42 mouse cellular contexts compared by ENCODE assay signal in genomic region chr2:103989724-103990123, GRCm38 (mm10). TPM values are rescaled to one million over a fixed set of nuclear protein-coding genes. Genes with fewer than 3 reads are reported as not detected.
"Had no signal": no experiment of that assay in that cellular context is flagged by ENCODE, and none has a peak within 500 bp of the region (broad histone marks: within the 10 kb centered on the region; RNA-seq: fewer than 3 reads in every experiment).

No protein-coding gene starts in this region.

- H3K4me1 ChIP-seq: heart, embryonic 10.5 days; heart, embryonic 12.5 days; heart, embryonic 13.5 days; heart, embryonic 15.5 days; intestine, embryonic 15.5 days; kidney, embryonic 15.5 days had no signal

- H3K9ac ChIP-seq: heart, embryonic 12.5 days; heart, embryonic 13.5 days; heart, embryonic 15.5 days; hindbrain, embryonic 12.5 days; hindbrain, embryonic 13.5 days; hindbrain, embryonic 14.5 days; hindbrain, embryonic 15.5 days; intestine, embryonic 15.5 days; kidney, embryonic 15.5 days had no signal

- DNase-seq: heart, postnatal 10 days; heart, postnatal 14 days; heart, postnatal 36 days; heart, postnatal 4 days; kidney, adult 11 months; kidney, adult 18-20 months; kidney, adult 2 months; kidney, adult 8-10 months; kidney, adult 9 months; kidney, postnatal 10 days; kidney, postnatal 14 days; kidney, postnatal 25 days; kidney, postnatal 36 days; kidney, postnatal 4 days; layer of hippocampus, adult 9-11 months; layer of hippocampus, postnatal 36 days had no signal

- H3K27me3 ChIP-seq: hindbrain, embryonic 12.5 days; hindbrain, embryonic 13.5 days; hindbrain, embryonic 15.5 days; intestine, embryonic 15.5 days had no signal

- H3K9me3 ChIP-seq: heart, embryonic 10.5 days; heart, embryonic 12.5 days; heart, embryonic 13.5 days; heart, embryonic 15.5 days; hindbrain, embryonic 10.5 days; hindbrain, embryonic 12.5 days; hindbrain, embryonic 13.5 days; hindbrain, embryonic 15.5 days; intestine, embryonic 15.5 days; kidney, embryonic 15.5 days had no signal

- H3K4me3 ChIP-seq: heart, embryonic 10.5 days; heart, embryonic 12.5 days; heart, embryonic 13.5 days; heart, embryonic 15.5 days; hindbrain, embryonic 10.5 days; hindbrain, embryonic 12.5 days; hindbrain, embryonic 13.5 days; hindbrain, embryonic 15.5 days; intestine, embryonic 15.5 days; kidney, embryonic 15.5 days; layer of hippocampus, adult 2 months had no signal

- H3K27ac ChIP-seq: heart, embryonic 10.5 days; heart, embryonic 13.5 days; heart, embryonic 15.5 days; hindbrain, embryonic 10.5 days; hindbrain, embryonic 12.5 days; hindbrain, embryonic 13.5 days; hindbrain, embryonic 14.5 days; hindbrain, embryonic 15.5 days; hindbrain, postnatal 0 days; intestine, embryonic 15.5 days; kidney, embryonic 15.5 days; kidney, postnatal 0 days; layer of hippocampus, adult 2 months had no signal

- H3K36me3 ChIP-seq: heart, embryonic 10.5 days; heart, embryonic 12.5 days; heart, embryonic 13.5 days; heart, embryonic 15.5 days; hindbrain, embryonic 10.5 days; hindbrain, embryonic 12.5 days; hindbrain, embryonic 13.5 days; hindbrain, embryonic 15.5 days; intestine, embryonic 15.5 days; kidney, embryonic 15.5 days had no signal

- H3K4me2 ChIP-seq: heart, embryonic 11.5 days; heart, embryonic 12.5 days; heart, embryonic 13.5 days; heart, embryonic 15.5 days; hindbrain, embryonic 12.5 days; hindbrain, embryonic 13.5 days; hindbrain, embryonic 14.5 days; hindbrain, embryonic 15.5 days; intestine, embryonic 15.5 days; kidney, embryonic 15.5 days had no signal

- ATAC-seq: hindbrain, embryonic 16.5 days; hindbrain, postnatal 0 days; inflammation-experienced regulatory T-cells, adult 6 months; intestine, embryonic 15.5 days; intestine, embryonic 16.5 days; intestine, postnatal 0 days had no signal

RNA-seq across cellular contexts. Expression of gene 4931422A03Rik, which starts 38.4 kb away (rescaled TPM):
- total RNA-seq: heart, postnatal 10 days; heart, postnatal 14 days; heart, postnatal 36 days; heart, postnatal 4 days; hematopoietic stem cell, adult 5-6 weeks; hindbrain, postnatal 0 days; layer of hippocampus, adult 18-20 months; layer of hippocampus, adult 2 months; layer of hippocampus, postnatal 10 days; layer of hippocampus, postnatal 14 days; layer of hippocampus, postnatal 25 days; layer of hippocampus, postnatal 36 days; left cerebral cortex, adult 18-20 months had no signal
- polyA plus RNA-seq: kidney, adult 2 months; large intestine, adult 2 months had no signal
